Mouse (Mus musculus): Measurements from ENCODE around the gene Tctex1d4. TPM values are rescaled to one million over a fixed set of nuclear protein-coding genes. Genes with fewer than 3 reads are reported as not detected.

Tctex1d4 gene
- total RNA-seq, 2 experiments from 2014 or later = 0.95 to 2.3 TPM

Small RNA genes lying within 50 kb of the gene (microRNA-seq; reads per million reads assigned to microRNA genes)
- 0 reads per million in 2 experiments for gene Gm22398

Other genes starting within 250 kb of the Tctex1d4 start
- 10 to 100 TPM; 12.2 to 15.8 TPM for gene Zswim5, start 249.4 kb upstream of the Tctex1d4 start, total RNA-seq (2021)
- 10 to 100 TPM; 49.3 to 60.5 TPM for gene Urod, start 132.4 kb upstream of the Tctex1d4 start, total RNA-seq (2021)
- gene Hectd3, start 131.5 kb upstream of the Tctex1d4 start, total RNA-seq (2021) = 10 to 100 TPM; 43.4 to 43.5 TPM
- gene Eif2b3, start 107.4 kb upstream of the Tctex1d4 start, total RNA-seq (2021) = 10 to 100 TPM; 22.3 to 23.8 TPM
- 1 to 10 TPM; 1.9 to 3.6 TPM for gene Ptch2, start 30.7 kb upstream of the Tctex1d4 start, total RNA-seq (2021)
- gene Btbd19, start 1.1 kb upstream of the Tctex1d4 start, total RNA-seq (2021) = 1 to 10 TPM; 9.4 to 9.9 TPM
- 10 to 100 TPM; 11.6 to 13.8 TPM for gene Plk3, start 7.2 kb downstream of the Tctex1d4 start, total RNA-seq (2021)
- gene Rps8, start 29.4 kb downstream of the Tctex1d4 start, total RNA-seq (2021) = 100 to 1,000 TPM; 436 to 472 TPM
- 1 to 10 TPM; 1.3 to 1.7 TPM for gene Kif2c, start 55.8 kb downstream of the Tctex1d4 start, total RNA-seq (2021)
- 1 to 10 TPM; 3.5 to 5.1 TPM for gene Tmem53, start 125.2 kb downstream of the Tctex1d4 start, total RNA-seq (2021)
- gene Armh1, start 125.3 kb downstream of the Tctex1d4 start, total RNA-seq (2021) = 1 to 10 TPM; 1.1 to 1.4 TPM

All from layer of hippocampus, postnatal 14 days (tissue).